Mouse (Mus musculus) heart, adult 8-10 months (tissue): Measurements from ENCODE around the gene Olfr702. TPM values are rescaled to one million over a fixed set of nuclear protein-coding genes. Genes with fewer than 3 reads are reported as not detected.

Experiments used
- DNase-seq: peaks from one replicate; pipeline ENCODE4 v3.0.0; 2022; ENCODE audit warnings: low spot score
- total RNA-seq, 4 experiments: library from RNA; stranded (reverse); gene quantifications; 2 replicates each; pipeline ENCODE4 v1.2.4; 2022

Gene Olfr702
- not detected for total RNA-seq

DNA sequence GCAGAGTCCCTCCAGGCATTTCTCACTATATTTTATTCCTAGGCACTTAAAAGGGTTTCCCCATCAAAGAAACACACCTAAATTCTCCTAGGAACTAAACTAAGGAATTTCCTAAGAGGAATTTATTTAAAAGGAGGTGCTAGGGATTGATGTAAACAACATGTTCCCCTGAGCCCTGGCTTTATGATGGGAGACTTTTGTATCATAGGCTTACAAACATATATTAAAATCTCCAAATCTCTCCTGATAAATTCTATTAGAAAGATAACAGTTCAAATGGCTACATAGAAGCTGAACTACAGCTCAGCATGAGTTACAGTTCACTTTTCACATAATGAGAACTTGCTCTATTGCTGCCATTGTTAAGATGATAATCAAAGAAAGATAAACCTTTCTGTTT lies at the start of gene Olfr702:
TSS of gene Olfr702 (minus strand) at position 101 of the 400 bp plus-strand sequence.
- DNase-seq, result no peak

GRCm38 (mm10) chr7:106876791-106877190 lies 43.1 kb upstream of the Olfr702 start, which contains the start of gene Olfr705:
TSS of gene Olfr705 (minus strand) at chr7:106876891.
- no peak for DNase-seq

- no peak for DNase-seq
These were observed 29.2 kb upstream of the Olfr702 start, which contains the start of gene Olfr704 for GRCm38 (mm10) chr7:106862885-106863284. TSS of gene Olfr704 (plus strand) at chr7:106863185.

DNA sequence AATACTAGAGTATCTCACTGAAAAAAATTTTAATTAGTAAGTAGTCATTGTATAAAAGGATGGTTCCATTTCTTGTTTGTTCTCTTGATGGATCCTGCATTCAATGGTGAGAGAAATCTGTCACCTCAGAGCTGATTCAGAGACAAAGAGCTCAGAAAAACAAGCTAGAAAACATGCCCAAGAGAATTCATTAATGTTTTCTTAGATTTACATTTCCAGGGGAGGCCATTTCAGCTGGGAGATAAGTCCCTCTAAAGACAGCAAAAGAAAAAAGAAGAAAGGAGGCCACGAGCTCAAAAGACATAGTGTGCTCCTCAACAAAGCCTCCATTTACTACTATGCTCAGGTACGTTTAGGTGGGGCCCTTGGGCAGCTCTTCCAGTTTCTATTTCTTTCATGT lies 9.4 kb upstream of the Olfr702 start, which contains the start of gene Olfr703:
TSS of gene Olfr703 (plus strand) at position 301 of the 400 bp plus-strand sequence.
- DNase-seq, result no peak

- DNase-seq, result no peak
These were observed 15.3 kb downstream of the Olfr702 start for GRCm38 (mm10) chr7:106818414-106818813.

DNA sequence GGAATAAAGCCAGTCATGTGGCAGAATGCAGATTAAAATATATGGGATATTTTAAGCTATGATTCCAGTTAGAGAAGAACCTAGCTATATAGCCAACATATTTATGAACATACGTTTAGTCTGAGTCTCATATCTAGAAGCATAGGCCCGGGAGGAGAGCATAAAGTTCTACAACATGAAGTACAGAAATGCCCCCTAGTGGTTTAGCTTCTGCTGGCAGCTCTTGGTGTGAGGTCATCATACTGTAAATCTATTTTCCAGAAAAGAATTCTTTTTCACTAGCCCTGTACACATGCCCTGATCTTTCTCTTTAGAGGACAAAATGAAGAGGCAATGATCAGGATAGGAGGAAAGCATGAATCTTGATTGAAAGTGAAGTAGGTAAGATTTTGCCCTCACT lies 17.9 kb downstream of the Olfr702 start:
- DNase-seq, result no peak

GRCm38 (mm10) chr7:106813829-106814228 lies 19.9 kb downstream of the Olfr702 start, which contains the start of gene Olfr701:
TSS of gene Olfr701 (plus strand) at chr7:106814129.
- DNase-seq, result no peak

GRCm38 (mm10) chr7:106808734-106809133 lies 25.0 kb downstream of the Olfr702 start, which contains the start of gene Olfr700:
TSS of gene Olfr700 (minus strand) at chr7:106808834.
- no peak for DNase-seq

- no peak for DNase-seq
These were observed 40.6 kb downstream of the Olfr702 start, which contains the start of gene Olfr699 for GRCm38 (mm10) chr7:106793098-106793497. TSS of gene Olfr699 (minus strand) at chr7:106793198.

GRCm38 (mm10) chr7:106788330-106788729 lies 45.4 kb downstream of the Olfr702 start:
- DNase-seq, result no peak

Other genes starting within 250 kb of the Olfr702 start
- gene Olfr693, start 153.3 kb downstream of the Olfr702 start, total RNA-seq, result not detected
- gene Olfr694, start 142.1 kb downstream of the Olfr702 start, total RNA-seq, result not detected
- not detected for gene Olfr695, start 117.5 kb downstream of the Olfr702 start, total RNA-seq
- not detected for gene Olfr697, start 91.5 kb downstream of the Olfr702 start, total RNA-seq
- not detected for gene Olfr698, start 78.5 kb downstream of the Olfr702 start, total RNA-seq
- not detected for gene Olfr699, start 40.7 kb downstream of the Olfr702 start, total RNA-seq
- gene Olfr700, start 25.1 kb downstream of the Olfr702 start, total RNA-seq, result not detected
- not detected for gene Olfr701, start 19.8 kb downstream of the Olfr702 start, total RNA-seq
- not detected for gene Olfr703, start 9.5 kb upstream of the Olfr702 start, total RNA-seq
- gene Olfr704, start 29.3 kb upstream of the Olfr702 start, total RNA-seq, result not detected
- not detected for gene Olfr705, start 43.0 kb upstream of the Olfr702 start, total RNA-seq
- gene Olfr706, start 54.3 kb upstream of the Olfr702 start, total RNA-seq, result not detected
- gene Olfr707, start 67.3 kb upstream of the Olfr702 start, total RNA-seq, result not detected
- not detected for gene Olfr1532-ps1, start 74.1 kb upstream of the Olfr702 start, total RNA-seq
- gene Olfr709-ps1, start 98.3 kb upstream of the Olfr702 start, total RNA-seq, result not detected
- not detected for gene Olfr710, start 114.4 kb upstream of the Olfr702 start, total RNA-seq
- not detected for gene Olfr6, start 130.0 kb upstream of the Olfr702 start, total RNA-seq
- gene Olfr711, start 141.6 kb upstream of the Olfr702 start, total RNA-seq, result not detected
- gene Olfr2, start 172.2 kb upstream of the Olfr702 start, total RNA-seq, result not detected
- not detected for gene Olfr713, start 197.3 kb upstream of the Olfr702 start, total RNA-seq
- not detected for gene Olfr714, start 237.1 kb upstream of the Olfr702 start, total RNA-seq